Mouse (Mus musculus) embryonic facial prominence, embryonic 15.5 days (tissue): Measurements from ENCODE around the gene Trpm5. TPM values are rescaled to one million over a fixed set of nuclear protein-coding genes. Genes with fewer than 3 reads are reported as not detected.

Source experiments
- ATAC-seq: fragments of 200-750 bp; cut with Nextera tagmentation; 2 replicates; pipeline ENCODE4 v1.8.0; 2017; ENCODE audit warnings: low read depth, moderate TSS enrichment; ENCODE audit not compliant: insufficient number of reproducible peaks, low FRiP score, low TSS enrichment
- H3K27ac ChIP-seq: fragments of 300-500 bp; sonication (generic); replicated peaks from 2 replicates; pipeline ENCODE4 v1.5.1; 2015; ENCODE audit warnings: mild to moderate bottlenecking, inconsistent platforms
- H3K27me3 ChIP-seq: fragments of 300-500 bp; sonication (generic); 2 replicates; pipeline ENCODE4 v1.6.1; 2015; ENCODE audit warnings: inconsistent platforms
- H3K36me3 ChIP-seq: fragments of 300-500 bp; sonication (generic); 2 replicates; pipeline ENCODE4 v1.6.1; 2015; ENCODE audit warnings: mild to moderate bottlenecking, inconsistent platforms
- H3K4me1 ChIP-seq: fragments of 300-500 bp; sonication (generic); 2 replicates; pipeline ENCODE4 v1.6.1; 2015; ENCODE audit warnings: inconsistent platforms
- H3K4me2 ChIP-seq: fragments of 300-500 bp; sonication (generic); replicated peaks from 2 replicates; pipeline ENCODE4 v1.6.1; 2015; ENCODE audit warnings: mild to moderate bottlenecking, inconsistent platforms
- H3K4me3 ChIP-seq: fragments of 300-500 bp; sonication (generic); replicated peaks from 2 replicates; pipeline ENCODE4 v1.5.1; 2015; ENCODE audit warnings: mild to moderate bottlenecking, inconsistent platforms
- H3K9ac ChIP-seq: fragments of 300-500 bp; sonication (generic); 2 replicates; pipeline ENCODE4 v1.6.1; 2015; ENCODE audit warnings: inconsistent platforms
- H3K9me3 ChIP-seq: fragments of 300-500 bp; sonication (generic); replicated peaks from 2 replicates; pipeline ENCODE4 v1.6.1; 2016; ENCODE audit warnings: inconsistent platforms
- WGBS: fragments of 180-500 bp; shearing (Covaris S2); methylation state at CpG from one replicate; pipeline ENCODE4 v1.1.7; 2015; 5-methylcytosine and 5-hydroxymethylcytosine counted together
- polyA plus RNA-seq: library from polyadenylated mRNA; unstranded; fragments of >200 nt; fragmentation: Nextera tagmentation; extraction: Ambion mirVana; gene quantifications from 2 replicates; pipeline ENCODE4 v1.2.1, GENCODE M21; 2015

Trpm5 gene
- polyA plus RNA-seq, 1 experiment from 2014 or later, result 12.5 TPM

DNA sequence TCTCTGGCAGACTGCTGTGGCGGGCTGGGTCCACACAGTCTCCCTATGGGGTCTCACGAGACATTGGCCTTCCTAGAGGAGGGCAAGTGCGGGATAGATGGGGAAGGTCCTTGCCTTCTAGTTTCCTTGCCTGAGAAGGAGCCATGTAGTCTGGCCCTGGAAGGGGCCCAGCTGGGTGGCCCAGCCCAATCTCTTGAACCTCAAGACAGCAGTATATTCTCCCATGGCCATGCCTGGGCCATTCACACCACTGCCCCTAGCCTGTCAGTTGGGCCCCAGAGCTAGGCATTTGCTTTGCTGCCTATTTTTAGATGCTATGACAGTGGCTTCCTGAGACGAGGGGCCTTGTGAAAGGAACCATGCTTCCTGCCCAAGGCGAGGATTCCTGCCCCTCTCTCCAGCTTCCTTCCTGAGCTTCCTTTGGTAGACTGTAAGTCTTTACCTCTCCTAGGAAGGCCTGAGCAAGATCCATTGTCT is 36.2 kb downstream of the Trpm5 start:
- Histone ChIP-seq H3K27ac (peak overlapping the region; percentile 70), H3K9ac (no peak overlapping the region), H3K9me3 (no peaks in the 10 kb centered on the region), H3K4me2 (peak overlapping the region; percentile 17; the same call in 1 of the 2 replicates), H3K27me3 (no peaks in the 10 kb centered on the region), H3K4me1 (peaks cover 66% of the 10 kb centered on the region), H3K36me3 (peaks cover 23% of the 10 kb centered on the region), H3K4me3 (no peak overlapping the region)
- ATAC-seq, result no peak
- WGBS, result 58% methylated on average over 5 of the region's 5 CpGs

DNA sequence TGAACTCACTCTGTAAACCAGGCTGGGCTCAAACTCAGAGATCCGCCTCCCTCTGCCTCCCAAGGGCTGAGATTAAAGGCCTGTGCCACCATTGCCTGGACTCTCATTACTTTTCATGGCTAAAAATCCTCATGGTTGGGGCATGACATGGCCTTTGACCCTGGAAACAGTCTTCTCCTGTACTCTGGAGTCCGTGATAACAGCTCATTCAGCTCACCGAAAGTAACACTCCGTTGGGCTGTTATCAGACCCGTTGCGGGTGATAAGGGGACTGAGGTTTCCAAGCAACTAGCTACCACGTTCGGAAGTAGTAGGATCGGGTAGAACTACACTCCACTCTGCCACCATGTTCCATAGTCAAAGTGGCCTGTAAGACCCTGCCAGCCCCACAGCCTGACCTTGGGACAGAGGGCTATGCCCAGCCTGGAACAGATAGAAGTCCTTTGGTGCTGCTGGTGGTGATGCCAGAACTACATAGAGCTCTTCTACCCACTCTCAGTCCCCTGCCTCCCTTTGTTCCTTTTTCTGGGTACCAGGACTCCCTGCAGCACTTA is 36.7 kb downstream of the Trpm5 start:
- Histone ChIP-seq H3K4me3 (no peak overlapping the region), H3K9ac (no peak overlapping the region), H3K9me3 (no peaks in the 10 kb centered on the region), H3K4me1 (peaks cover 66% of the 10 kb centered on the region), H3K36me3 (peaks cover 17% of the 10 kb centered on the region), H3K27ac (peak overlapping the region; percentile 70), H3K27me3 (no peaks in the 10 kb centered on the region), H3K4me2 (peak overlapping the region; percentile 17; the same call in 1 of the 2 replicates)
- 76% methylated on average over 9 of the region's 9 CpGs for WGBS
- ATAC-seq, result no peak

GRCm38 (mm10) chr7:143057023-143057422 is 37.4 kb downstream of the Trpm5 start:
- H3K27ac ChIP-seq, result no peak overlapping the region
- peaks cover 10% of the 10 kb centered on the region for H3K36me3 ChIP-seq
- no peak overlapping the region for H3K9ac ChIP-seq
- WGBS, result 82% methylated on average over 5 of the region's 5 CpGs
- H3K9me3 ChIP-seq, result no peaks in the 10 kb centered on the region
- H3K4me1 ChIP-seq, result peaks cover 71% of the 10 kb centered on the region
- no peaks in the 10 kb centered on the region for H3K27me3 ChIP-seq
- no peak overlapping the region for H3K4me3 ChIP-seq
- no peak overlapping the region for H3K4me2 ChIP-seq
- no peak for ATAC-seq

DNA sequence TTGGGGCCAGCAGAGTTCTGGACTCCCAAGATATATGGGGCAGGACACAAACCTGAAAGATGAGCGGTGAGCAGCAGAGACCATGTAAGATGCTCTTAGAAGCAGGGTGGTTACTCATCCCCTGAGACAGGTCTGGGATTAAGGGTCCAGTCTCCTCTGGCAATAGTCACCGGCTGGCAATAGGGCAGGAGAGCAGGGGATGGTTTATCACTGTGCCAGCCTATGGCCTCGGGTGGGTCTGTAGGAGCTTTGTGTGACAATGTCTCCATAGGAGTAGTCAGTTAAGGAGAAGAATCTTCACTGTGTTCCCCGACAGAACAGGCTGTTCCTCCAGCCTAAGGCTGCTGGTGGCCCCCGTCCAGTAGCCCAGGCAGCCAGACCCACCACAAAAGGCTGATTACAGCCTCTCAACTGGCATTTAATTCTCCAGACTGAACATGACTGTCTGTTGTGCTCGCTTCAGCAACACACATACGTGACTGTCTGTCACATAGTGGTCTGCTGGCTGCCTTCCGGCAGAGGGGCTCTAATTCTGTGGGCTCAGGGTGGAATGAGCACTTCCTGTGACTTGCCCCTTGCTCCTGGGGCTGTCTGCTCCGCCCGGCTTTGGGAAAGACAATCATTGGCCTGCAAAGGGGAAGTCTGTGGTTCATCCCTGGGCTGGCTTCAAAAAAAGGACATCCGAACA is 38.8 kb downstream of the Trpm5 start:
- H3K36me3 ChIP-seq, result peaks cover 1% of the 10 kb centered on the region
- peak overlapping the region; percentile 85 for H3K4me2 ChIP-seq
- ATAC-seq, result no peak
- no peaks in the 10 kb centered on the region for H3K27me3 ChIP-seq
- 66% methylated on average over 11 of the region's 11 CpGs for WGBS
- H3K27ac ChIP-seq, result peak overlapping the region; percentile 68
- H3K9ac ChIP-seq, result 0 out of 2 replicates have a peak overlapping the region, but pooled peaks have one; percentile 90
- H3K4me3 ChIP-seq, result peak overlapping the region; percentile 77
- peaks cover 76% of the 10 kb centered on the region for H3K4me1 ChIP-seq
- no peaks in the 10 kb centered on the region for H3K9me3 ChIP-seq

DNA sequence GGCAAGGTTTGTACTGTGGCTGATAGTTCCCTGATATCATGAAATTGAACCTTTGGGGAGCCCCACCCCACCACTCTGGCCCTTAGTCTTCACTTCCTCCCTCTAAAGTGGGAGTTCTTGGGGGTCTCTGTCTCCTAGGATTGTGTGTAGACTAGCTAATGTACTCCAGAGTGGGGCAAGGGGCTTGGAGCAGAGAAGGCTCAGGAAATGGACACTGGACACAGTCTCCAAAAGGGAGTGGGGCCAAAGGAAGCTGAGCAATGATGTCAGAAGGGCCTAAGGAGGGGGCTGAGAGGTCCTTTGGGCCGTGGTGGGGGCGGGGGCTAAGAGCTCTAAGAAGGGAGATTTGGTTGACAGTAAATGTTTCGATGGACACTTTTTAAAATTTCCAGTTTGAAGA is 39.4 kb downstream of the Trpm5 start:
- no peaks in the 10 kb centered on the region for H3K9me3 ChIP-seq
- peak overlapping the region; percentile 85 for H3K4me2 ChIP-seq
- no peaks in the 10 kb centered on the region for H3K36me3 ChIP-seq
- 0 out of 2 replicates have a peak overlapping the region, but pooled peaks have one; percentile 68 for H3K27ac ChIP-seq
- H3K27me3 ChIP-seq, result no peaks in the 10 kb centered on the region
- ATAC-seq, result no peak
- H3K9ac ChIP-seq, result peak overlapping the region; percentile 90; the same call in 1 of the 2 replicates
- 74% methylated on average over 3 of the region's 3 CpGs for WGBS
- H3K4me1 ChIP-seq, result peaks cover 72% of the 10 kb centered on the region
- H3K4me3 ChIP-seq, result peak overlapping the region; percentile 77

DNA sequence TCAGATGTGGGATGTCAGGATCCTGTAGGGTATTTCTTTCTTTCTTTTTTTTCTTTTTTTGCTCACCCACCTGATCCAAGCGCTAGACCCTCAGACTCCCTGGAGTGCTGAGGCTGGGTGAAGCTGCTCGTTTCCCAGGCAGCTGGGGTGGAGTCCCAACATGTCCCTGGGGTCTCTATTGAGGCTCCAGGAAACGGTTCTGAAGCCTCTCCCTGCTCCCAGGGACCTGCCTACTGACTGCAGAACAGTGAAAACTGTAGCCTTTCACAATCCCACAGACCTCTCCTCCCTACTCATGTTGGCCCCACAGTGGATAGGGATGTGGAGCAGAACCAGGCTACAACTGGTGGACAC is 39.9 kb downstream of the Trpm5 start:
- Histone ChIP-seq H3K4me2 (peak overlapping the region; percentile 85), H3K4me3 (peak overlapping the region; percentile 77), H3K27ac (0 out of 2 replicates have a peak overlapping the region, but pooled peaks have one; percentile 68), H3K9me3 (no peaks in the 10 kb centered on the region), H3K9ac (peak overlapping the region; percentile 90; the same call in 1 of the 2 replicates), H3K27me3 (no peaks in the 10 kb centered on the region), H3K36me3 (no peaks in the 10 kb centered on the region), H3K4me1 (peaks cover 69% of the 10 kb centered on the region)
- 30% methylated on average over 3 of the region's 3 CpGs for WGBS
- no peak for ATAC-seq

GRCm38 (mm10) chr7:143053961-143054611 is 40.4 kb downstream of the Trpm5 start:
- peaks cover 64% of the 10 kb centered on the region for H3K4me1 ChIP-seq
- H3K27me3 ChIP-seq, result no peaks in the 10 kb centered on the region
- no peaks in the 10 kb centered on the region for H3K9me3 ChIP-seq
- no peak for ATAC-seq
- H3K4me2 ChIP-seq, result peak overlapping the region; percentile 85
- peak overlapping the region; percentile 93 for H3K27ac ChIP-seq
- 26% methylated on average over 11 of the region's 11 CpGs for WGBS
- no peaks in the 10 kb centered on the region for H3K36me3 ChIP-seq
- peak overlapping the region; percentile 77 for H3K4me3 ChIP-seq
- H3K9ac ChIP-seq, result peak overlapping the region; percentile 90

DNA sequence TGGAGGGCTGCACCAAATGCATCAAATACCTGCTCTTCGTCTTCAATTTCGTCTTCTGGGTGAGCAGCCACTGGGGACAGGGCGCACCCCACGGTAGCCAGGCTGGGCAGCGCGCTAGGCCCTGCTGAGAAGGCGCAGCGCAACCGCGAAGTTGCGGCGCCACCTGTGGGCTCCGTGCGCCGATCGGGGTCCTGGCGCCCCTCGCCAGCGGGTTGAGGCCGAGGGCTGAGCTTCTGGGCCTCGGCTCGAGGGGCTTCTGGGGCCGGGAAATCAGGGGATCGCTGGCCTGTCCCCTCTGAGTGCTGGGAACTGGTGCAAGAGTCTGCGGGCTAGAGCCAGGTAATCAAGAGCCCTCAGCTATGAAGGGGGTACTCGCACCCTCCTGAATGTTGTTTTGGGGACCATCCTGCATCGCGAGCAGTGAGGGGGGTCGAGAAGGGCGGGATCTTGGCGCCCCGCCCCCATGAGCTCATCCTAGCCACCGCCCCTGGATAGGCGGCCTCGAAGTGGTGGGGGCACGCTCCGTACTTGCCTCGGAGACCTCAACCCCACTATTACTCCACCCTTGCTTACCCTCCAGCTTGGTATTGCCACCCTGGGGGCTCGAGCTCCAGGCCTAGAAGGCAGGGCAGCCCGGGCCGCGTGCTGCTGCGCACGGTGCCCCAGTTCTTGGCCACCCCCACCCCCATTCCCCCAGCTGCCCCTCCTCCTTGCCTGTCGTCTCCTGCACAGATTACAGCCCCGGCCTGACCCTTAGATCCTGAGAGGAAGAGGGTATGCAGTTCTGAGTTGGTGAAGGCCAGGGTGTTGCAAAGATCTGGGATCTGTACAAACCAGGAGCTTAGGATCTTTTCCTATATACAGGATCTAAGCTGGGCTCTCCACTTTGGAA is 41.2 kb downstream of the Trpm5 start:
- Histone ChIP-seq H3K4me1 (peaks cover 55% of the 10 kb centered on the region), H3K9ac (peak overlapping the region; percentile 90), H3K4me2 (peak overlapping the region; percentile 85), H3K27ac (peak overlapping the region; percentile 93), H3K27me3 (no peaks in the 10 kb centered on the region), H3K4me3 (peak overlapping the region; percentile 77), H3K36me3 (no peaks in the 10 kb centered on the region), H3K9me3 (no peaks in the 10 kb centered on the region)
- peak; percentile 83 for ATAC-seq
- under 1% methylated on average over 46 of the region's 46 CpGs for WGBS

GRCm38 (mm10) chr7:143052626-143053007 is 41.8 kb downstream of the Trpm5 start, which contains the start of gene Cd81:
Gene Cd81 (plus strand): TSS chr7:143052739.
- peak within 1 kb of the TSS; percentile 93 for H3K27ac ChIP-seq
- no peaks in the 10 kb centered on the region for H3K36me3 ChIP-seq
- no peaks in the 10 kb centered on the region for H3K27me3 ChIP-seq
- no peaks in the 10 kb centered on the region for H3K9me3 ChIP-seq
- WGBS, result under 1% methylated on average over 30 of the region's 37 CpGs
- peak within 1 kb of the TSS; percentile 90 for H3K9ac ChIP-seq
- H3K4me3 ChIP-seq, result peak within 1 kb of the TSS; percentile 77
- H3K4me1 ChIP-seq, result peaks cover 49% of the 10 kb centered on the region
- peak within 1 kb of the TSS; percentile 85 for H3K4me2 ChIP-seq
- ATAC-seq, result peak; percentile 82

GRCm38 (mm10) chr7:143051316-143051715 is 43.1 kb downstream of the Trpm5 start:
- 48% methylated on average over 2 of the region's 2 CpGs for WGBS
- Histone ChIP-seq H3K9me3 (no peaks in the 10 kb centered on the region), H3K27me3 (no peaks in the 10 kb centered on the region), H3K36me3 (no peaks in the 10 kb centered on the region), H3K27ac (no peak overlapping the region), H3K4me3 (no peak overlapping the region), H3K4me1 (peaks cover 36% of the 10 kb centered on the region), H3K9ac (no peak overlapping the region), H3K4me2 (no peak overlapping the region)
- ATAC-seq, result no peak
